Mouse (Mus musculus) liver, embryonic 14.5 days (tissue): ENCODE measurements around the gene Rtl9.

Experiments
- CTCF ChIP-seq: IDR thresholded peaks from 2 replicates; pipeline ENCODE4 v1.5.1; 2016; ENCODE audit warnings: antibody characterized with exemption, low read depth, control low read depth
- EP300 ChIP-seq: IDR thresholded peaks from 2 replicates; pipeline ENCODE4 v1.6.1; 2016; ENCODE audit warnings: antibody characterized with exemption, low read depth

- TF ChIP-seq CTCF = peak; percentile 96
- TF ChIP-seq EP300 = no peak
Observed at GRCm38 (mm10) chrX:143058829-143059228, 40.6 kb upstream of the Rtl9 start.
